Mouse (Mus musculus) G1E-ER4 (cell line): ENCODE results near the gene Olfr107. TPM values are rescaled to one million over a fixed set of nuclear protein-coding genes. Genes with fewer than 3 reads are reported as not detected.

Experiments used
- GATA1 ChIP-seq: IDR thresholded peaks from one replicate; pipeline ENCODE4 v1.8.0; 2012; ENCODE audit warnings: low read length, inconsistent platforms
- polyA plus RNA-seq: library from polyadenylated mRNA; stranded (reverse); fragments of >175 nt; gene quantifications from 2 replicates; pipeline ENCODE4 v1.2.3, GENCODE M21; 2012

Olfr107 gene
- polyA plus RNA-seq, result not detected in 2 replicates

DNA sequence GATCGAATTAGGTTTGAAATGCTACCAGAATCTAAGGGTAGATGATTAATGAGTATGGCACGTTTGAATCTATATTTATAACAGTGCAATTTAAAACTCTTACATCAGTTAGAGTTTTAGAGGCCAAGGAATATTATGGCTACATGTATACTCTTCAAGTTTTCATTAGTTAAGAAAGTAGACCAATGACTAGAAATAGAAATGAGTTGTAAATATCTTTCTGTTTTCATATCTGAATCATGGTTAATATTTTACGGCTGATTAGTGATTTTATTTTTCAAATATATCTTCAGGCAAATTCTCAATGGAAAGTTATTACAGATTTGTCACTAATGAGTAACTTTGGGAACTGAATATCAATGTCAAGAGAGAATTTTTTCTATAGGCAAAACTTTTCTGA lies at the start of gene Olfr107:
Gene Olfr107, plus strand, starts transcription at position 301 of the 400 bp plus-strand sequence.
- no peak for TF ChIP-seq GATA1

GRCm38 (mm10) chr17:37359282-37359681 lies 39.7 kb upstream of the Olfr107 start, which contains the start of gene Olfr104-ps:
Gene Olfr104-ps (plus strand): TSS chr17:37359582.
- TF ChIP-seq GATA1, result no peak

DNA sequence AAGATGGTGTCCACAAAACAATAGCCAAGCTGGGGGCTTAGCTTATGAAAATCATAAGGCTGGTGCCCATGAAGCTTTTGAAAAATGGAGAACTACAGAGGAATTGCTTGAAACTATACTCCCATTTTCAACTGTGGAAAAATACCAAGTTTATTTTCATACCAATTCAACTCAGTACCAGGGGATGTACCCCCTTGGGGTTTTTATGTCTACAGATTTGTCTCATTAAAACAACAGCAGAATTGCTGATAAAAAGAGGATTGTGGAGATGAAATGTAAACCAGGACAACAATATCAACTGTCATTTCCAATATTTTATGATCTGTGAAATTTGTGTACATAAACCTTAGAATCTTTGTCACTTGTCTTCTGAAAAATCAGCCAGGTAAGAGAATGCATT lies 20.3 kb upstream of the Olfr107 start, which contains the start of gene Olfr105-ps:
Gene Olfr105-ps, plus strand, starts transcription at position 301 of the 400 bp plus-strand sequence.
- no peak for TF ChIP-seq GATA1

GRCm38 (mm10) chr17:37390093-37390492 lies 8.9 kb upstream of the Olfr107 start, which contains the start of gene Olfr106-ps:
Gene Olfr106-ps (plus strand): TSS chr17:37390393.
- TF ChIP-seq GATA1, result no peak

- no peak for TF ChIP-seq GATA1
These were observed 14.4 kb downstream of the Olfr107 start for GRCm38 (mm10) chr17:37413380-37413779.

DNA sequence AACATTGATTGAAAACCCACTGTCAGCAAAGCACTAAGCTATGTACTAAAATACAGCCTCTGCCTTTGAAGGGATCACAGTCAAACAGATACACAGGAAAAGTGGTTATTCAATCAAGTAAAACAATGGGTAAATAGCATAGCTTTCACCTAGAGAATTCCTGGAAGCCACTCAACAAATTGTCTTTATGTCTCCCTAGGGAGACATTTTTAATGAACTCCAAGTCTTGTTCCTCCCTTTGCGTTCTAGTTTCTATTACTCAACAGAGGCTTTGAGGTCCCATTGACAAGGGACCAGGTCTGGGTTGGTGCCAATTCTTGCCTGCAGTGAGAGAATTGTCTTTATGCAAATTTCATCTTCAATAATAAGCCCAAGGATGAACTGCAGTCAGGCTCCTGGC lies 46.2 kb downstream of the Olfr107 start, which contains the start of gene Olfr108:
Gene Olfr108, plus strand, starts transcription at position 301 of the 400 bp plus-strand sequence.
- no peak for TF ChIP-seq GATA1

Other genes with a start within 250 kb of the Olfr107 start
- not detected in 2 replicates for gene Olfr93, start 237.7 kb upstream of the Olfr107 start, polyA plus RNA-seq
- not detected in 2 replicates for gene Ubd, start 205.3 kb upstream of the Olfr107 start, polyA plus RNA-seq
- not detected in 2 replicates for gene Olfr94, start 198.2 kb upstream of the Olfr107 start, polyA plus RNA-seq
- not detected in 2 replicates for gene Olfr95, start 186.1 kb upstream of the Olfr107 start, polyA plus RNA-seq
- not detected in 2 replicates for gene Olfr96, start 179.1 kb upstream of the Olfr107 start, polyA plus RNA-seq
- gene Olfr97, start 161.9 kb upstream of the Olfr107 start, polyA plus RNA-seq, result not detected in 2 replicates
- gene Olfr98, start 135.5 kb upstream of the Olfr107 start, polyA plus RNA-seq, result not detected in 2 replicates
- not detected in 2 replicates for gene H2-M3, start 129.0 kb upstream of the Olfr107 start, polyA plus RNA-seq
- gene Olfr99, start 115.8 kb upstream of the Olfr107 start, polyA plus RNA-seq, result not detected in 2 replicates
- not detected in 2 replicates for gene Olfr101, start 94.9 kb upstream of the Olfr107 start, polyA plus RNA-seq
- gene Olfr102, start 82.2 kb upstream of the Olfr107 start, polyA plus RNA-seq, result not detected in 2 replicates
- gene Olfr103, start 59.5 kb upstream of the Olfr107 start, polyA plus RNA-seq, result not detected in 2 replicates
- gene Olfr104-ps, start 39.6 kb upstream of the Olfr107 start, polyA plus RNA-seq, result not detected in 2 replicates
- not detected in 2 replicates for gene Olfr105-ps, start 20.2 kb upstream of the Olfr107 start, polyA plus RNA-seq
- gene Olfr106-ps, start 8.8 kb upstream of the Olfr107 start, polyA plus RNA-seq, result not detected in 2 replicates
- gene Olfr108, start 46.3 kb downstream of the Olfr107 start, polyA plus RNA-seq, result not detected in 2 replicates
- gene Olfr109, start 59.7 kb downstream of the Olfr107 start, polyA plus RNA-seq, result not detected in 2 replicates
- not detected in 2 replicates for gene H2-M2, start 84.3 kb downstream of the Olfr107 start, polyA plus RNA-seq
- not detected in 2 replicates for gene Olfr110, start 93.2 kb downstream of the Olfr107 start, polyA plus RNA-seq
- not detected in 2 replicates for gene Olfr111, start 108.8 kb downstream of the Olfr107 start, polyA plus RNA-seq
- gene Olfr112, start 170.2 kb downstream of the Olfr107 start, polyA plus RNA-seq, result not detected in 2 replicates
- gene Olfr113, start 178.4 kb downstream of the Olfr107 start, polyA plus RNA-seq, result not detected in 2 replicates
- gene Olfr114, start 193.5 kb downstream of the Olfr107 start, polyA plus RNA-seq, result not detected in 2 replicates
- not detected in 2 replicates for gene Olfr115, start 227.9 kb downstream of the Olfr107 start, polyA plus RNA-seq
- gene Olfr116, start 228.0 kb downstream of the Olfr107 start, polyA plus RNA-seq, result not detected in 2 replicates